ENCODE assay signal across 8 mouse cellular contexts in genomic region chr16:91729066-91729482, GRCm38 (mm10). TPM values are rescaled to one million over a fixed set of nuclear protein-coding genes. Genes with fewer than 3 reads are reported as not detected.
DNase-seq lines count a peak whose midpoint lies in the region; ATAC-seq and TF ChIP-seq lines count a peak whose summit lies in the region.

TSS of gene Itsn1 (plus strand) at chr16:91729281.

- H3K4me3 ChIP-seq in hindbrain, embryonic 14.5 days (replicated peaks; ENCODE audit: low read length), result peak within 1 kb of the TSS; percentile 73

- POLR2A ChIA-PET in Patski (lab: Charles Lee), result interaction anchor here (0.6 kb wide), 1 partner anchor 251 kb away, joined by 7 read pairs; no protein-coding TSS in a partner anchor

- H3K4me2 ChIP-seq in hindbrain, embryonic 14.5 days (replicated peaks), result peak within 1 kb of the TSS; percentile 69

- CTCF ChIA-PET in Patski (lab: Charles Lee), result no interaction called here

- DNase-seq in Patski (ENCODE audit: low read depth, low spot score), result peak; percentile 96
- peak; percentile 98 to 99 for DNase-seq in cerebellum, postnatal 25 days
- peak; percentile 84 to 93 for DNase-seq in frontal cortex, postnatal 25 days (ENCODE audit: low spot score in 2 of 2)
- DNase-seq in hindbrain, embryonic 14.5 days (ENCODE audit: low spot score), result peak; percentile 97
- DNase-seq in left cerebral cortex, adult 11 months (ENCODE audit: low spot score), result peak; percentile 98
- peak; percentile 99 for DNase-seq in lung, postnatal 4 days
- peak; percentile 99 for DNase-seq in retina, postnatal 7 days (ENCODE audit: low read depth, low spot score)
- DNase-seq in urinary bladder, adult 2 months (ENCODE audit: low spot score), result peak; percentile 92

- peak within 1 kb of the TSS; percentile 94 for H3K9ac ChIP-seq in hindbrain, embryonic 14.5 days

- H3K27me3 ChIP-seq in Patski, result no peaks in the 10 kb centered on the region
- no peaks in the 10 kb centered on the region for H3K27me3 ChIP-seq in hindbrain, embryonic 14.5 days (ENCODE audit: control insufficient read depth, insufficient read depth, low read length)

- no peak for TF ChIP-seq CTCF in Patski (IDR thresholded peaks at IDR 0.05)

- H3K27ac ChIP-seq in hindbrain, embryonic 14.5 days, result peak within 1 kb of the TSS; percentile 96

- 0% methylated on average over 25 of the region's 33 CpGs for WGBS in hindbrain, embryonic 14.5 days

- H3K9me3 ChIP-seq in hindbrain, embryonic 14.5 days (ENCODE audit: control insufficient read depth, low read length), result no peaks in the 10 kb centered on the region

- H3K4me1 ChIP-seq in hindbrain, embryonic 14.5 days (replicated peaks; ENCODE audit: control insufficient read depth, insufficient read depth, low read length), result peaks cover 36% of the 10 kb centered on the region

- H3K36me3 ChIP-seq in hindbrain, embryonic 14.5 days (replicated peaks; ENCODE audit: control insufficient read depth, insufficient read depth), result 0 out of 2 replicates have a peak, but pooled peaks cover 11% of the 10 kb centered on the region

- ATAC-seq in Patski, result peak; percentile 76
- peak; percentile 94 for ATAC-seq in hindbrain, embryonic 14.5 days (ENCODE audit: low FRiP score)

- in situ Hi-C loops in Patski (cut with MboI; ENCODE audit: low pct_unique_long_range_greater_than_20kb), result loop anchor here (25.0 kb wide), 1 partner anchor 733 kb away; the partner anchor contains the start of gene Rcan1

RNA-seq across cellular contexts. Expression of gene Itsn1, which starts in this region (rescaled TPM):
- 36.0 TPM for polyA plus RNA-seq in Patski (2021)
- 61.8 and 67.1 TPM in 2 replicates for polyA plus RNA-seq in hindbrain, embryonic 14.5 days (2014; fragmentation: Nextera tagmentation; extraction: Ambion mirVana)
- 26.0 and 35.3 TPM in 2 replicates for polyA plus RNA-seq in urinary bladder, adult 2 months (2012; rRNA removed)

Comparison
In these comparisons a context has a peak if more than half of its experiments do, and no peak if none do; other contexts are left out.
1. Peak in every context shown above with its lines: DNase-seq, ATAC-seq, H3K4me3 ChIP-seq and H3K27ac ChIP-seq.